ENCODE assay signal across 11 mouse cellular contexts in genomic region chr10:62247815-62248214, GRCm38 (mm10). TPM values are rescaled to one million over a fixed set of nuclear protein-coding genes. Genes with fewer than 3 reads are reported as not detected.
DNase-seq lines count a peak whose midpoint lies in the region; ATAC-seq lines count a peak whose summit lies in the region.
"Had no signal": no experiment of that assay in that cellular context is flagged by ENCODE, and none has a peak within 500 bp of the region (broad histone marks: within the 10 kb centered on the region; RNA-seq: fewer than 3 reads in every experiment).

No protein-coding gene starts in this region.

- H3K9me3 ChIP-seq in kidney, embryonic 15.5 days (replicated peaks), result 0 out of 2 replicates have a peak, but pooled peaks cover 5% of the 10 kb centered on the region
- no peaks in the 10 kb centered on the region for H3K9me3 ChIP-seq in embryonic facial prominence, embryonic 15.5 days (replicated peaks)
- no peaks in the 10 kb centered on the region; the same call in 1 of the 2 replicates for H3K9me3 ChIP-seq in forebrain, embryonic 10.5 days
- no peaks in the 10 kb centered on the region for H3K9me3 ChIP-seq in forebrain, embryonic 11.5 days (ENCODE audit: control insufficient read depth, low read length)
- H3K9me3 ChIP-seq: hindbrain, embryonic 12.5 days; liver, embryonic 15.5 days had no signal

- 29% methylated on average over 8 of the region's 8 CpGs for WGBS in kidney, embryonic 15.5 days
- WGBS in embryonic facial prominence, embryonic 15.5 days, result 35% methylated on average over 8 of the region's 8 CpGs
- WGBS in forebrain, embryonic 10.5 days, result 85% methylated on average over 8 of the region's 8 CpGs
- WGBS in forebrain, embryonic 11.5 days, result 80% methylated on average over 8 of the region's 8 CpGs

- H3K4me2 ChIP-seq in kidney, embryonic 15.5 days, result peak overlapping the region; percentile 4; the same call in 1 of the 2 replicates
- H3K4me2 ChIP-seq in embryonic facial prominence, embryonic 15.5 days (replicated peaks), result no peak overlapping the region
- no peak overlapping the region for H3K4me2 ChIP-seq in forebrain, embryonic 11.5 days (ENCODE audit: low read depth, low read length, severe bottlenecking)
- H3K4me2 ChIP-seq: hindbrain, embryonic 12.5 days; liver, embryonic 15.5 days had no signal

- no peak for DNase-seq in kidney, postnatal 10 days
- DNase-seq in lung, postnatal 14 days, result peak; percentile 67
- peak; percentile 80 for DNase-seq in thymus, postnatal 14 days
- DNase-seq in forebrain, embryonic 10.5 days (ENCODE audit: extremely low spot score, low spot score), result no peak
- DNase-seq in forebrain, embryonic 11.5 days (ENCODE audit: low spot score), result no peak
- DNase-seq in cerebellum, adult 9-11 months, result no peak
- DNase-seq: cerebellum, adult 11 months had no signal

- ATAC-seq in kidney, embryonic 15.5 days (replicated peaks; ENCODE audit: low FRiP score), result peak; percentile 57
- ATAC-seq in embryonic facial prominence, embryonic 15.5 days (ENCODE audit: insufficient number of reproducible peaks, low FRiP score, low TSS enrichment, low read depth), result 0 out of 2 replicates have a peak, but pooled peaks have one; percentile 65
- no peak for ATAC-seq in forebrain, embryonic 11.5 days (replicated peaks; ENCODE audit: low FRiP score)

- H3K27ac ChIP-seq in kidney, embryonic 15.5 days, result no peak overlapping the region
- H3K27ac ChIP-seq in embryonic facial prominence, embryonic 15.5 days (replicated peaks), result no peak overlapping the region
- no peak overlapping the region for H3K27ac ChIP-seq in forebrain, embryonic 10.5 days
- H3K27ac ChIP-seq in forebrain, embryonic 11.5 days (ENCODE audit: low read depth, low read length), result no peak overlapping the region
- H3K27ac ChIP-seq: hindbrain, embryonic 12.5 days; liver, embryonic 15.5 days had no signal

- no peak overlapping the region for H3K4me3 ChIP-seq in kidney, embryonic 15.5 days (replicated peaks)
- H3K4me3 ChIP-seq in embryonic facial prominence, embryonic 15.5 days (replicated peaks), result no peak overlapping the region
- no peak overlapping the region for H3K4me3 ChIP-seq in forebrain, embryonic 10.5 days
- H3K4me3 ChIP-seq in forebrain, embryonic 11.5 days (ENCODE audit: low read depth, low read length), result no peak overlapping the region
- H3K4me3 ChIP-seq: hindbrain, embryonic 12.5 days; liver, embryonic 15.5 days had no signal

- no peak overlapping the region for H3K9ac ChIP-seq in kidney, embryonic 15.5 days
- no peak overlapping the region for H3K9ac ChIP-seq in embryonic facial prominence, embryonic 15.5 days
- no peak overlapping the region for H3K9ac ChIP-seq in forebrain, embryonic 11.5 days (ENCODE audit: low read length)
- H3K9ac ChIP-seq: hindbrain, embryonic 12.5 days; liver, embryonic 15.5 days had no signal

- H3K36me3 ChIP-seq in kidney, embryonic 15.5 days, result no peaks in the 10 kb centered on the region
- H3K36me3 ChIP-seq in embryonic facial prominence, embryonic 15.5 days, result no peaks in the 10 kb centered on the region
- H3K36me3 ChIP-seq in forebrain, embryonic 10.5 days (replicated peaks), result no peaks in the 10 kb centered on the region
- no peaks in the 10 kb centered on the region for H3K36me3 ChIP-seq in forebrain, embryonic 11.5 days (ENCODE audit: control insufficient read depth, insufficient read depth, low read length)
- H3K36me3 ChIP-seq: hindbrain, embryonic 12.5 days; liver, embryonic 15.5 days had no signal

- peaks cover 16% of the 10 kb centered on the region for H3K4me1 ChIP-seq in kidney, embryonic 15.5 days
- peaks cover 10% of the 10 kb centered on the region for H3K4me1 ChIP-seq in embryonic facial prominence, embryonic 15.5 days
- H3K4me1 ChIP-seq in forebrain, embryonic 10.5 days, result peaks cover 8% of the 10 kb centered on the region
- no peaks in the 10 kb centered on the region for H3K4me1 ChIP-seq in forebrain, embryonic 11.5 days (replicated peaks; ENCODE audit: control insufficient read depth, insufficient read depth, low read length)
- H3K4me1 ChIP-seq: hindbrain, embryonic 12.5 days had no signal

- H3K27me3 ChIP-seq in kidney, embryonic 15.5 days, result no peaks in the 10 kb centered on the region
- H3K27me3 ChIP-seq in embryonic facial prominence, embryonic 15.5 days, result no peaks in the 10 kb centered on the region
- no peaks in the 10 kb centered on the region for H3K27me3 ChIP-seq in forebrain, embryonic 10.5 days (ENCODE audit: poor library complexity, severe bottlenecking)
- no peaks in the 10 kb centered on the region for H3K27me3 ChIP-seq in forebrain, embryonic 11.5 days (ENCODE audit: control insufficient read depth, insufficient read depth, low read length)
- H3K27me3 ChIP-seq: hindbrain, embryonic 12.5 days had no signal

RNA-seq across cellular contexts. Expression of gene Tacr2, which starts 4.4 kb away (rescaled TPM):
- polyA plus RNA-seq in kidney, embryonic 15.5 days (2015; fragmentation: Nextera tagmentation; extraction: Ambion mirVana), result 0.06 TPM in 1 of 2 replicates, not detected in the other
- polyA plus RNA-seq in embryonic facial prominence, embryonic 15.5 days (2015; fragmentation: Nextera tagmentation; extraction: Ambion mirVana), result not detected in 2 replicates
- polyA plus RNA-seq in forebrain, embryonic 10.5 days (2016; fragmentation: Nextera tagmentation; extraction: Ambion mirVana), result not detected in 2 replicates
- polyA plus RNA-seq in forebrain, embryonic 11.5 days (2014; fragmentation: Nextera tagmentation; extraction: Ambion mirVana), result not detected in 2 replicates
- polyA plus RNA-seq: hindbrain, embryonic 12.5 days; liver, embryonic 15.5 days had no signal

RNA-seq across cellular contexts. Expression of gene Tspan15, which starts 16.8 kb away (rescaled TPM):
- 52.5 and 53.5 TPM in 2 replicates for polyA plus RNA-seq in kidney, embryonic 15.5 days (2015; fragmentation: Nextera tagmentation; extraction: Ambion mirVana)
- 15.8 and 17.0 TPM in 2 replicates for polyA plus RNA-seq in embryonic facial prominence, embryonic 15.5 days (2015; fragmentation: Nextera tagmentation; extraction: Ambion mirVana)
- polyA plus RNA-seq in forebrain, embryonic 10.5 days (2016; fragmentation: Nextera tagmentation; extraction: Ambion mirVana), result 20.3 and 21.9 TPM in 2 replicates
- polyA plus RNA-seq in forebrain, embryonic 11.5 days (2014; fragmentation: Nextera tagmentation; extraction: Ambion mirVana), result 13.9 and 15.5 TPM in 2 replicates

Comparison
In these comparisons a context has a peak if more than half of its experiments do, and no peak if none do; other contexts are left out.
1. DNase-seq: peak in lung, postnatal 14 days (single experiment) and thymus, postnatal 14 days (single experiment); none in kidney, postnatal 10 days (single experiment), forebrain, embryonic 10.5 days (single experiment), forebrain, embryonic 11.5 days (single experiment) and cerebellum, adult 9-11 months (single experiment).